Mouse (Mus musculus) heart, embryonic 14.5 days (tissue): ENCODE results near the gene Guca2a. TPM values are rescaled to one million over a fixed set of nuclear protein-coding genes. Genes with fewer than 3 reads are reported as not detected.

Experiments used
- ATAC-seq: fragments of 200-750 bp; cut with Nextera tagmentation; 2 replicates; pipeline ENCODE4 v1.8.0; 2017; ENCODE audit warnings: low read depth, moderate TSS enrichment; ENCODE audit not compliant: insufficient number of reproducible peaks, insufficient read depth, low FRiP score
- H3K27ac ChIP-seq, 2 experiments: fragments of 200-500 bp in 1 of 2; fragments of 300-500 bp in 1 of 2; sonication (generic) in 1 of 2; replicated peaks in 1 of 2; 2 replicates each; pipeline ENCODE4 v1.5.1; 2012 to 2014; ENCODE audit warnings: low read depth in 2 of 2, low read length in 2 of 2, control low read depth in 1 of 2, mild to moderate bottlenecking in 1 of 2, mixed read lengths in 1 of 2; ENCODE audit not compliant: control insufficient read depth in 1 of 2, insufficient read depth in 1 of 2
- H3K27me3 ChIP-seq: fragments of 300-500 bp; sonication (generic); 2 replicates; pipeline ENCODE4 v1.6.1; 2014; ENCODE audit warnings: mild to moderate bottlenecking, low read length, control low read depth; ENCODE audit not compliant: control insufficient read depth, insufficient read depth
- H3K36me3 ChIP-seq: fragments of 300-500 bp; sonication (generic); 2 replicates; pipeline ENCODE4 v1.6.1; 2014; ENCODE audit warnings: mild to moderate bottlenecking, control low read depth, low read length, mixed read lengths; ENCODE audit not compliant: control insufficient read depth, insufficient read depth
- H3K4me1 ChIP-seq, 2 experiments: fragments of 200-500 bp in 1 of 2; fragments of 300-500 bp in 1 of 2; sonication (generic) in 1 of 2; 2 replicates each; pipeline ENCODE4 v1.6.1; 2012 to 2014; ENCODE audit warnings: low read length in 2 of 2, control low read depth in 1 of 2, mixed read lengths in 1 of 2; ENCODE audit not compliant: control insufficient read depth in 2 of 2, insufficient read depth in 2 of 2
- H3K4me2 ChIP-seq: fragments of 300-500 bp; sonication (generic); 2 replicates; pipeline ENCODE4 v1.6.1; 2014; ENCODE audit warnings: mild to moderate bottlenecking, low read length
- H3K4me3 ChIP-seq, 2 experiments: fragments of 200-500 bp in 1 of 2; fragments of 300-500 bp in 1 of 2; sonication (generic) in 1 of 2; 2 replicates each; pipeline ENCODE4 v1.5.1; 2012 to 2014; ENCODE audit warnings: low read length in 2 of 2, mild to moderate bottlenecking in 2 of 2, control low read depth in 1 of 2, low read depth in 1 of 2, moderate library complexity in 1 of 2; ENCODE audit not compliant: control insufficient read depth in 1 of 2, insufficient read depth in 1 of 2
- H3K9ac ChIP-seq: fragments of 300-500 bp; sonication (generic); 2 replicates; pipeline ENCODE4 v1.6.1; 2014; ENCODE audit warnings: mild to moderate bottlenecking, low read length
- H3K9me3 ChIP-seq: fragments of 300-500 bp; sonication (generic); 2 replicates; pipeline ENCODE4 v1.6.1; 2016; ENCODE audit warnings: low read length, control low read depth; ENCODE audit not compliant: control insufficient read depth
- WGBS: fragments of 180-500 bp; shearing (Covaris S2); extraction: QIAGEN DNeasy Blood & Tissue Kit; methylation state at CpG from one replicate; pipeline ENCODE4 v1.1.7; 2014; 5-methylcytosine and 5-hydroxymethylcytosine counted together
- polyA plus RNA-seq: library from polyadenylated mRNA; unstranded; fragments of >200 nt; fragmentation: Nextera tagmentation; extraction: Ambion mirVana; gene quantifications from 2 replicates; pipeline ENCODE4 v1.2.1, GENCODE M21; 2014

Guca2a gene
- polyA plus RNA-seq, 1 experiment from 2014 or later: not detected

GRCm38 (mm10) chr4:119662976-119663375, 25.5 kb downstream of the Guca2a start:
- H3K27ac ChIP-seq: peak overlapping the region; percentile 88 to 93
- peaks cover 27 to 42% of the 10 kb centered on the region in 2 experiments for H3K4me1 ChIP-seq

GRCm38 (mm10) chr4:119663409-119664095, 26.0 kb downstream of the Guca2a start:
- ATAC-seq: no peak
- no peaks in the 10 kb centered on the region for H3K36me3 ChIP-seq

More at GRCm38 (mm10) chr4:119662976-119663375, 25.5 kb downstream of the Guca2a start:
- Histone ChIP-seq H3K36me3 (no peaks in the 10 kb centered on the region), H3K9ac (peak overlapping the region; percentile 46; the same call in 1 of the 2 replicates), H3K4me2 (no peak overlapping the region), H3K27me3 (no peaks in the 10 kb centered on the region), H3K9me3 (no peaks in the 10 kb centered on the region), H3K4me3 (no peak overlapping the region)
- 74% methylated on average over 7 of the region's 7 CpGs for WGBS
- ATAC-seq: no peak

GRCm38 (mm10) chr4:119665166-119665565, 27.7 kb downstream of the Guca2a start:
- Histone ChIP-seq H3K4me1 (peaks cover 27 to 42% of the 10 kb centered on the region in 2 experiments), H3K36me3 (no peaks in the 10 kb centered on the region), H3K9me3 (no peaks in the 10 kb centered on the region), H3K27me3 (no peaks in the 10 kb centered on the region), H3K4me2 (no peak overlapping the region), H3K27ac (no peak overlapping the region), H3K4me3 (no peak overlapping the region), H3K9ac (no peak overlapping the region)
- 93% methylated on average over 2 of the region's 2 CpGs for WGBS
- ATAC-seq: no peak

More at GRCm38 (mm10) chr4:119663409-119664095, 26.0 kb downstream of the Guca2a start:
- peaks cover 27 to 42% of the 10 kb centered on the region in 2 experiments for H3K4me1 ChIP-seq
- H3K27me3 ChIP-seq: no peaks in the 10 kb centered on the region
- no peak overlapping the region for H3K9ac ChIP-seq
- 94% methylated on average over 14 of the region's 14 CpGs for WGBS
- H3K4me2 ChIP-seq: no peak overlapping the region
- H3K4me3 ChIP-seq: no peak overlapping the region
- H3K9me3 ChIP-seq: no peaks in the 10 kb centered on the region
- peak overlapping the region; percentile 88 to 93; a peak in 3 of 4 replicates for H3K27ac ChIP-seq

DNA sequence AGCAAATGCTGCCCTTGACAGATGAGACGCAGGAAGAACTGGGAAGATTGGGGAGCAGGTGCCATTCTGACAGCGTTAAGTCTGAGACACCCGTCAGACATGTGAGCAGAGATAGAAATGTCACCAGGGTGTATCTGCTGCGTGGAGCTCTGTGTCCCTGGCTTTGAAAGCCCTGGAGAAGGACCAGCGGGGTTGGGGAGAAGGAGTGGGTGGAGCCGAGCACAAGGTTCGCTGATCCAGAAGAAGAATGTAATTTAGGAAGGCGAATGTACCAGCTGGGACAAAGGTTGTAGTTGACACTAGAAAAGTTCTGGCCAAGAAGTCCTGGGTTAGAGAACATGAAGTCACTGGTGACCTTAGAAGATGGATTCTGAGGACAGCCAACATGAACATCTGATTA, 28.6 kb downstream of the Guca2a start:
- Histone ChIP-seq H3K4me1 (peaks cover 26 to 42% of the 10 kb centered on the region in 2 experiments), H3K9ac (peak overlapping the region; percentile 5; the same call in 1 of the 2 replicates), H3K9me3 (no peaks in the 10 kb centered on the region), H3K27ac (peak overlapping the region in 1 of 2 experiments; percentile 50; a peak in 2 of 4 replicates), H3K36me3 (no peaks in the 10 kb centered on the region), H3K27me3 (no peaks in the 10 kb centered on the region), H3K4me3 (no peak overlapping the region), H3K4me2 (no peak overlapping the region)
- 28% methylated on average over 8 of the region's 8 CpGs for WGBS
- no peak for ATAC-seq

DNA sequence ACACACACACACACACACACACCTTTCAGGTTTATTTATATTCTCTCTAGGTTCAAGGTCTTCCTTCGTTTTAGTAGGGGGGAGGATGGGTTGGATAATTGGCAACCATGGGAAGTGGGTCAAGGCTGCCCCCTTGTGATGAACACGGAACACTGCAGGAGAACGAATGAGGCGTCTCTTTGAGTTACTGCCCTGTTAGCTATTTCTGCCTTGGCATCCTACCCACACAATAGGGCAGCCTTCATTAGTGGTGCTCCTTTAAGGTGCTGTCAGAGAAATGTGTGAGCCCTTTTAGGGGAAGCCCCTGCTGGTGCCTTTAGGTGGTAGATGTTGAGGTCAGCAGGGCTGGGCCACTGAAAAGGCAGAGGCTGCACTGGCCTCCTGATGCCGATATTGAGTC, 29.9 kb downstream of the Guca2a start:
- H3K4me2 ChIP-seq: no peak overlapping the region
- H3K27ac ChIP-seq: no peak overlapping the region
- peaks cover 27 to 36% of the 10 kb centered on the region in 2 experiments for H3K4me1 ChIP-seq
- no peaks in the 10 kb centered on the region for H3K36me3 ChIP-seq
- H3K9me3 ChIP-seq: no peaks in the 10 kb centered on the region
- 29% methylated on average over 5 of the region's 5 CpGs for WGBS
- H3K9ac ChIP-seq: no peak overlapping the region
- no peaks in the 10 kb centered on the region for H3K27me3 ChIP-seq
- no peak overlapping the region for H3K4me3 ChIP-seq
- no peak; the same call in 1 of the 2 replicates for ATAC-seq

DNA sequence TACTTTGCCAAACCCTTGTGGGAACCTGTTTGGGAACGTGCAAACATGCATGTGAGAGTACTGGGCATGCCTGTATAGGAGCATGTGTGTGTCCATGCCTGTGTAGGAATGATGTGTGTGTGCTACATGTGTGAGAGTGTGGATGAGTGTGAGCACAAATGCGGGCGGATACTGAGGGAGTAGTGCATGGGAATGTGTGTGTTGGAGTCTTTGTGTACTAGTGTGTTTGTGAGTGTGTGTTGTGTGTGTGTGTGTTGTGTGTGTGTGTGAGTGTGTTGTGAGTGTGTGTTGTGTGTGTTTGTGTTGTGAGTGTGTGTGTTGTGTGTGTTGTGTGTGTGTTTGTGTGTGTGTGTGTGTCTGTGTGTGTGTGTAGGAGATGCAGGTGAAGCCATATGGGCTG, 30.7 kb downstream of the Guca2a start:
- no peak for ATAC-seq
- Histone ChIP-seq H3K4me2 (no peak overlapping the region), H3K4me1 (peaks cover 21 to 29% of the 10 kb centered on the region in 2 experiments), H3K36me3 (no peaks in the 10 kb centered on the region), H3K27me3 (no peaks in the 10 kb centered on the region), H3K9ac (no peak overlapping the region), H3K9me3 (no peaks in the 10 kb centered on the region), H3K27ac (no peak overlapping the region), H3K4me3 (no peak overlapping the region)
- WGBS: 87% methylated on average over 3 of the region's 3 CpGs

DNA sequence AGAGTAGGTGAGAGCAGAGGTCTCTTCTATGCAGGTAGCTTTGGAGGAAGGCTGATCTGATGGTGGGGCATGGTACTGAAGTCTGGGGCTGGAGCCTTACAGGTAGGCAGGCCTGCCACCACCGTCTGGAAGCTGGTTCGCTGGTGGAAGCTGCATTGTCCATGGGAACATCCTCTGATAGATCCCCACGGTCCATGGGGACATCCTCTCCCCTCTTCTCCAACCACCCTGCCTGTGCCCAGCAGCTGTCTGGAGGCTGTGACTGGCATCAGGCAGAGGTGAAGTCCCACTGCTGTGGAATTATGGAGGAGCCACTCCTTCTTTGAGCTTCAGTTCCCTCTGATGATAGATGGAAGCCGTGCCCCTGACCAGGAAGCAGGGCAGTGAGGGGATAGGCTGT, 31.1 kb downstream of the Guca2a start:
- Histone ChIP-seq H3K27ac (no peak overlapping the region), H3K9me3 (no peaks in the 10 kb centered on the region), H3K4me2 (no peak overlapping the region), H3K27me3 (no peaks in the 10 kb centered on the region), H3K4me3 (no peak overlapping the region), H3K36me3 (no peaks in the 10 kb centered on the region), H3K9ac (no peak overlapping the region), H3K4me1 (peaks cover 18 to 25% of the 10 kb centered on the region in 2 experiments)
- WGBS: 78% methylated on average over 4 of the region's 4 CpGs
- ATAC-seq: no peak
